Mouse (Mus musculus): Measurements from ENCODE around the gene Hnf1b. TPM values are rescaled to one million over a fixed set of nuclear protein-coding genes. Genes with fewer than 3 reads are reported as not detected.

Gene Hnf1b
- polyA plus RNA-seq, 1 experiment: 26.8 TPM

DNA sequence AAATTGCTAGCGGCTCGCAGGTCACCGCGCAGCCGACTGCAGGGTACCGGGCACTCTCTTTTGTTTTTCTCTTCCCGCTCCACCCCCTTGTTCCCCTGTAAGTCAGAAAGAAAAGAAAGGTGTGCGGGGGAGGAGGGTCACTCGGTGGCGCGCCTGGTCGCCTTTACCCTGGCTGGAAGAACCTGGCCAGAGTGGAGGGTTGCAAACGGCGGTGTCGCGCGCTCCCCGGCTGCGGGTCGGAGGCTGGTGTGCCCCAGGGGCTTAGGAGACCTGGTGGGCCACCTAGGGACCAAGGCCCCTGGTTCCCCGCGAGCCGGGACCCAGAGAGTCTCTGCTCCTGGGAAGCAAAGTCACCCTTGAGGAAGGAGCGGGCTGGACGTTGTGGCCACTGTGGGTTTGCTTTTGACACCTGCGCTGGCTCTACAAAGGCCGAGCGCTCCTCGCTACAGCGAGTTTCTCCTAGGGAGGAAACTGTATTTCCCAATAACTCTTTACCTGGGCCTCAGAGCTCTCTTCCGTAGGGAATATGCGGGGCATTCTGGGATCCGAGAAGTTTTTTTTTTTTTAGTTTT is 3.4 kb downstream of the Hnf1b start:
- DNase-seq (ENCODE audit: low read depth): no peak

DNA sequence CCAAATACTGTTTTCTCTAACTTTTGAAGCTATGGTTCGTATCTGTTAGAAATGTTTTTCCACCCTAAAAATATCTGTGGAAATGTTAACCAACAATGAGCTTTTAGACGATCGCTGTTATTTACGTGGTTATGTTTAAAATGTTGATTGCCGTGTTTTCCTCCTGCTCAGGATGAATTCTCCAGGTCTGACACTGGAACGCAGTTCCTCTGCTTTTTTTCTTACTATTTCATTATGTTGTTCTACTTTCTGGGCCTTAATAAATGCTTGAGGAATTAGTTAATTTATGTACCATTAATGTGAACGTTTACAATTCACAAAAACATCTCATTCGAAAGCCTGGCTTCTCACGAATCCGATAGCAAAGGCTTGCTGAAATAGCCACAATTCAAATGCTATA is 4.2 kb downstream of the Hnf1b start:
- no peak for DNase-seq (ENCODE audit: low read depth)

DNA sequence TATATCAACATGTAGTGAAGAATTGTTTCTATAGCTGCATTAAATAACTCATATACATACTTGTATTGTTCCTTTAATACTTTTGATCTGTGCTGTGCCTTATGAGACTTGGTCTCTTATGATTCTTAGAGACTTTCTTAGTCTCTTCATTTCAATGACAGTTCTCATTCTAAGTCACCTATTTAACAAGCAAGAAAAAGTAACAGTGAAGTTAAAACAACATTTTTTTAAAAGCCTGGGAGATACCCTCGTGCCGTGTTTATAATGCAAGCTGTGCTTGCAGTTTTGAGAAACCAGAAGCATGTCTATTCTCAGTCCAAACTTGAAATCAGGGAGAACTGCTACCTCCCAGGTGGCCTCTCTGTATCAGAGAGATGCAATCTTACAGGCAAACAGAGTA is 4.8 kb downstream of the Hnf1b start:
- no peak for DNase-seq (ENCODE audit: low read depth)

DNA sequence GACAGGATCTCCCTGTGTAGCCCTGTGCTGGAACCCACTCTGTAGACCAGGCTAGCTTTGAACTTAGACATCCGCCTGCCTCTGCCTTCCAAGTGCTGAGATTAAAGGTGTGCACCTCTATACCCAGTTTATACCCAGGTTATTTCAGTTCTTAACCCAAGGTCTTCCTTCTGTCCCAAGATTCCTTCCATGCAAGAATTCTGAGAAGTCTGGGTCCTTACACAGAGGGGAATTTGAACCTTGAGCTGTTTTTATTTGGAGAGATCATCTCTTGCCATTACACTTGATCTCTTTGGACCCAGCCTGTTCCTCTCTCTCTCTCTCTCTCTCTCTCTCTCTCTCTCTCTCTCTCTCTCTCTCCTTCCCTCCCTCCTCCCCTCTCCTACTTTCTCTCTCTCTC is 7.4 kb downstream of the Hnf1b start:
- DNase-seq (ENCODE audit: low read depth): no peak

DNA sequence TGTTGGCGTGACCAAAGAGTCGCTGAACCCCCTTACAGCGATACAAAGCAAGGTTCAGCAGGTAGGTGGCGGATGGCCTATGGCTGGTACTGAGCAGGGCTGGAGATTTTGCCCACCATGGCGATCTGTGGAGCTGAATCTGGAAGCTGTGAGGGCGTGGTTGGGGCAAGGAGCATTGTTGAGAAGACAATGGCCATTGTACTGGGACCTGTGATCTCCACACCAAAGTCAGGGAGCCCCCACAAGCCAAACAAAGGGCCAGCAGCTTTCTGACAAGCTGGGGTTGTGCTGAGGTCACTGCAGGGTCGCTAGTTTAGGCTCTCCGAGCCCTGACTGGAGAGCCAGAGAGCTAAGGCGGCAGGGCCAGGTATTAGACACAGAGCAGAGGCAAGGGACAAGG is 15.4 kb downstream of the Hnf1b start:
- DNase-seq (ENCODE audit: low read depth): no peak

DNA sequence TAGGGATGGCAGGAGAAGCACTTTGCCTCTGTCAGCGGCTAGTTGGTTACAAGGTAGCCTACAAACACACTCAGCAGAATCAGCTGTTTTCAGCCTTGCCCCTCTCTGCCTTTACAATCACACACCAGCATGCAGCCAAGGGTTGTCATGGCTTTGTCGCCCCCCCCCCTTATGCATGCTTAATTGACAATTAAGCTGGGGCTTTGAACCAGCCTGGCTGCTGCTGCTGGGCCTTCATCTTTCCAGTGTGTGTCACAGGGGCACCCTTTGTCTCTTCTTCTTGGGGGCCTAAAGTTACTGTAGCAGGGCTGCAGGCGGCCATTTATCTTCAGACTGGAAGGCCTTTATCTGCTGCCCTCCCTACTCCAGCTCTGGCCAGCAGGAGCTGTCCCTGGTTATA is 17.7 kb downstream of the Hnf1b start:
- DNase-seq (ENCODE audit: low read depth): no peak

DNA sequence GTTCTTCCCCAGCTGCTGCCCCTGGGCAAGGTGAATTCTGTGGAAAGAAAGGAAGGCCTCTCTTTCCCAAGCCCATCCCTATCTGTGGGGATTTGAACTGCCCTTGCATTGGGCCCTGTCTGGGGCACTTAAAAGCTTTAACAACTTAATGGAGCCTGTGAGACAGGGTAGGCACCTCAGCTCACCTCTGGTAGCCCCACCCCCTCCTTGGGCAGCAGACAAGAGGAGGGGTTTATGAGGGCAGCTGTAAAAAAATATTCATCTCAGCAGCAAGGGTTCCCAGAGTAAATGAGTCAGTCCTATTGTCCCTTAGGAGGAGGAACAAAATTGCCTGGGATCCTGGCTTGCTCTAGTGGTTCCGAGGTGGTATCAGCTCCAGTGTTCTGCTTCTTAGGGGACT is 19.3 kb downstream of the Hnf1b start:
- no peak for DNase-seq (ENCODE audit: low read depth)

DNA sequence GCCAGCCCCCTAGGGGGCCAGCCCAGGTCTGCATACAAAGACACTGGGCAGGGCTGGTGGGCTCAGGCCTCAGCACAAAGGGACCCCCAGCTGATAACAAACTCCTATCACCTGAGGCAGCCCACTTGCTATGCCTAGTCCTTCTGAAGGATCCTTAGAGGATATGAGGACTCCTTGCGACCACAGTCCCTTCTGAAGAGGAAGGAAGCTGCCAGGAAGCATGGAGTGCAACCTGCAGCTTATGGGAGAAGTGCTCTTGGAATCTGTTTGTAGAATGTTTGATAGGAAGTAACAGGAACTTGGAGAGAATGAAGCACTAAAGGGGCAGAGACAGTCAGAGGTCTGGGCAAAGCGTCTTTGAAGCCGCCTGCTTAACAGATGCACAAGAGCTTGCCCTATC is 19.8 kb downstream of the Hnf1b start:
- no peak for DNase-seq (ENCODE audit: low read depth)

DNA sequence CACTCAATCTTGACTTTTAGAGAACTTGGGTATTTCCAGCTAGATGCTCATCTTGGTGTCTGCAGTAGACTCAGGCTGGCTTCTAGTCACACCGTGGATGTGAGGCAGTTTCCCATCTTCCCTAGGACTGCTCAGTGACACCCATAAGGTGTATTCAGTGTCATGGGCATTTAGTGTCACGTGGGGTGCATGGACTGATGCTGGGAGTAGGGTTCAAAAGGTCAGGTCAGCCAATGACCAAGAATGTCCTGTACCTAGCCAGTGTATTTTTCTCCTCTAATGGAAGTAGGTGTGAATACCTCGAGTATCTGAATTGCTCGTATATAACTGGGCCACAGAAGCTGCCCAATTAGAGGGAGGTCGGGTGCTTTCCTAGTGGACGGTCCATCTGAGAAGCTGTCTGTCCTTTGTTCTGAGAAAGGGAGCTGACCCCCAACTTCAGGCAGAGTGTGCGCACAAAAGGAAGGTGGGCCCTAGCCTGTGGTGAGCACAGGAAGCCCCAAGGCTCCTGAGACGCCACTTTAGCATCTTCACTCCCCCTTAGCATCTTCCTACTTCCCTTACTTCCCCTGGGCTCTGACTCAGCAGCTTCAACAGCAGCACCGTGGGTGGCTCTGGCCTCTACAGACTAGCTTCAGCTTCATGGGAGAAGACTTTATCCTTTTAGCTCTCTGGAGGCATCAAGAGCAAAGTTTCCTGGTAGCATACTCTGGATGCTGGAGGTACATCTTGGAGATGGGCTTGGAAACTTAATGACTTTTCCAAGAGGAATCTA is 22.1 kb downstream of the Hnf1b start:
- DNase-seq (ENCODE audit: low read depth): no peak

DNA sequence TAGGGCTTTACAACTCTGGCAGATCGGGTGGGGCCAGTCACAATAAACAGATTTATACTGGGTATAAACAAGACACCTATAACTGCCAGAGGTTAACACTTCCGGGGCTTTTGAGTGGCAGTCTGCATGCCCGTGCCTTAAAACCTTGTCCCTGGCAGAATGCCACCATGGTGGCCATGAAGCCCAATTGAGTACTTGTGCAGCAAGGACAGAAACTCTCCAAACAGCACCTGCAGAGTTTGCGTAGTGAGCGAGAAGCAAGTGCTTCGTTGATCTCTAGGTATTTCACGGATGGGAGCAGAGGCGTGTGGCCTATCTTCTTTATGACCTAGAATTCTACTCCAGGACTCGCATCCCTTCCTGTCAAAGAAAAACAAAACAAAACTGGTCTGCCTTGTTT is 23.6 kb downstream of the Hnf1b start:
- no peak for DNase-seq (ENCODE audit: low read depth)

DNA sequence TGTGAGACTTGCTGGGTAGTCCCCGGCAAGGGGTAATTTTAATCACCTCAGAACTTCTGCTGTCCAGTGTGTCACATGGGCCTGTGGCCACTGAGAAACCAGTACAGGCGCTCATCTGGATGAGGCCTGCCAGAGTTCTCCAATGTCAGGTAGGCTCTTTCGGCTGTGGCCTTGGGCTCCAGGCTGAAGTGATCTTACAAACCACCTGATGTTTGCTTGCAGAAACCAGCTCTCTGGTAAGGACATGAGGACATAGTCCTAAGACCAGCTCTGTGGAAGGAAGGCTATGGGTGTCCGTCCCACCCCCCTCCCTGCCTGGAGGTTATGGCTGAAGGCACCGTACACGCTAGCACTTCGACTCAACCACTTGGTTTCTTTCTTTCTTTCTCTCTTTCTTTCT is 26.8 kb downstream of the Hnf1b start:
- no peak for DNase-seq (ENCODE audit: low read depth)

DNA sequence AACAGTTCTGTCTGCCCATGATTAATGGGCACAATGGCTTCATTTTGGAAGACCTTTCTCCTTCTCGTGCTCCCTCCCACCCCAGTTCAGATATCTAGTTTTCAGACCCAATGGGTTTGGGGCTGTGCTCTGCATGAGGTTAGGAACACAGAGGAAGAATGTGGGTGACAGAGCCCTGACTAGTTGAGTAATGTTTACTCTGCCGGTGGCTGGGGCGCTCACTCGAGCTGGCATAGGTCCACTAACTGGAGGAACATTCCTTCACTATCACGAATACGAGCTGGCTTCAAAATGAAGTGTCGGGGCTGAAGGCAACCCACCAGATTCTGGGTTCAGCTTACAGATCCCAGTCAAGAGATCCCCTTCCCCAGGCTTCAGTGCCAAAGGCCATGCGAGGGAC is 27.9 kb downstream of the Hnf1b start:
- DNase-seq (ENCODE audit: low read depth): no peak

DNA sequence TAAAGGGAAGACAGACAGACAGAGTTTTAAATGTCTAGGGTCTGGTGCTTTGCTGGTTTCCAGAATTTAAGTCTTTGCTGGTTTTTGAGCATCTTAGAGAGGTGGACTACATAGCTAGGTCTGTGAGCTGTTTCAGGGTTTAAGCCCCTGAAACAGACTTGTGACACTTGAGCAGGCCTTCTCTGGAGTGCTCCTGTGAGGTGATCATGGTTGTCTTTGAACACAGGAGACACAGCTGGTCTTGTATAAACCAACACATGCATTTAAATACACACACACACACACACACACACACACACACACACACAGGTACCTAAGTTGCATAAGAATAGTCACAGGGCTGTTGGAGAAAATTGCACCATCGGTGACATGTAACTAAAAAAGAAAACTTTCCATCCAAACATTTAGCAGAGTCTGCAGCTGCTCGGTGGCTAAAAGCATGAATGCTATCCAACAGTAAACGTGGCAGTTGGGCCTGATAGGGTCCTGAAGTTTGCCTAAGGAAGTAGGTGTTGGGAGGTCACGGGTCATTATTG is 28.6 kb downstream of the Hnf1b start:
- no peak for DNase-seq (ENCODE audit: low read depth)

DNA sequence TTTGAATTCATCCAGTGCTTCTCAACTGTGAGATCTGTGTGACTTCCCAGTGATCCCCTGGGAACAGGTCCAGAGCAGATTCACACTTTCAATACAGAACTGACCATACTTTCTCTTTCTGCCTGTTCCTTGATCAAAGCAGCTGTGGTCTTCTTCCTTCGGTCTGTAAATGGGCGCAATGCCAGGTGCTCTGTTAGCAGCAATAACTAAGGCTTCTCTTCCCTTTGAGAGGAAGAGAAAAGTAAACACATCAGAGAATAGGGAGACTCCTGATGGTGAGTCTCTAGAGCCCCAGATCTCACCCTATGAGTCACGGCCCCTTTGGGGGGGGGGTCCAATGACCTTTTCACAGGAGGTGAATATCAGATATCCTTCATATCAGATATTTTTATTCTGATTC is 29.3 kb downstream of the Hnf1b start:
- DNase-seq (ENCODE audit: low read depth): no peak

DNA sequence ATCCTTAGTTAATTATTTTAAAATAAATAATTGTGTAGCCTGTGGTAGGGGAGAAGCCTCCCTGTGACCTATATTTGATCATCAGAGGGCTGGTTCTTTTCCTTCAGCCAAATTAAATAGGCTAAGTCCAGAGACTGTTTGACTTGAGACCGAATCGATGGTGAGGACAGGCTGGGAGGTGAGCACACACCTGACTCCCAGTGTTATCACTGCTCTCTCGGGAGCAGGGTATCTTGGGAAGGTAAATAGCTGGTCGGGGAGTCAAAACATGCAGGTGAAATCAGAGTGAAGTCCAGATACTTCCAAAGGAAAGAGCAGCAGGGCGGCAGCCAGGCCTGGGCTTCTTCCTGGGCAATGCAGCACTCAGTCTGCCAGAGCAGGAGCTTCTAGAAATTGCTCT is 31.6 kb downstream of the Hnf1b start:
- no peak for DNase-seq (ENCODE audit: low read depth)

DNA sequence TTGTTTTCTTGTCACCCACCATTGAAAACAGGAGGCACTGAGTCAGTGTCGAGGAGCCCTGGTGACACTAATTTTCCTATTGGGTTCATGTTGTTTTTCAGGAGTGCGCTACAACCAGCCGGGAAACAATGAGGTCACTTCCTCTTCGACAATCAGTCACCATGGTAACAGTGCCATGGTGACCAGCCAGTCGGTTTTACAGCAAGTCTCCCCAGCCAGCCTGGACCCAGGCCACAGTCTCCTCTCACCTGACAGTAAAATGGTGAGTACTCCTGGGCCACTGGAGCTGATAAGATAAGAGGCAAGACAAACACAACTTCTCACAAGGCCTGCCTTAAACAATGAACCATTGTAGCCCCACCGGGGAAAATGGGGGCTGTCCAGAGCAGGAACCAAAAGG is 32.7 kb downstream of the Hnf1b start:
- no peak for DNase-seq (ENCODE audit: low read depth)

DNA sequence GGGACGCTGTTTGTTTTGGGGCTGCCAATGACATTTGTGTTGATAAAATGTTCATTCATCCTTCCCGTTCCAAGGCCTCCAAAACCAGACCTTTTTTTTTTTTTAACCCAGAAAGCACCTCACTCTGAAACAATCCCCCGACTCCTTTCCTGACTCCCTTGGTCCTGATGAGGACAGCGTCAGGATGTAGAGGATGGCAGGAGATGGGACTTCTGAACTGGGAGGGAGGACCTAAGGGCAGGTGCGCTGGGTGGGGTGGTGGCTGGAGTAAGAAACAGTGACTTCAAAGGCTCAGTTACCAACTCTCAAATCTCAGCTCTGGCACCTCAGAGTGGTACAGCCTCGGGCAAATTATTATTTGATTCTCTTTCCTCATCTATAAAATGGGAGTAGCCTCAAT is 33.2 kb downstream of the Hnf1b start:
- no peak for DNase-seq (ENCODE audit: low read depth)

DNA sequence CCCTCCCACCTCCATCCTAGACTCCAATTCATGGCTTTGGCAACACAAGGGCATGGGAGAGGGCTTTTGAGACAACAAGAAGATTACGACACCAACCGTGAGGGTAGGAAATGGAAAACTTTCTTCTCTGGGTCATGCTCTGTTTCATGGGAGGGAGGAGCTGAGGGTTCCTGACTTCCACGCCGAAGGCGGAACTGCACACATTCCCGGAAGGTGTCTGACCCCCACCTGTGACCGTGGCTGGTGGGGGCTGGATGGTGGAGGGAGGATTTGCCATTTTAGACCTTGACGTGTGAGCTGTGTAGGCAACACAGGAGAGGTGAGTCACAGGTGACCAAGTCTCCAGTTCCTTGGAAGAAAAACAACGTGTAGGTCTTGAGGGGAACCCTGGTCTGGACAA is 33.9 kb downstream of the Hnf1b start:
- no peak for DNase-seq (ENCODE audit: low read depth)

DNA sequence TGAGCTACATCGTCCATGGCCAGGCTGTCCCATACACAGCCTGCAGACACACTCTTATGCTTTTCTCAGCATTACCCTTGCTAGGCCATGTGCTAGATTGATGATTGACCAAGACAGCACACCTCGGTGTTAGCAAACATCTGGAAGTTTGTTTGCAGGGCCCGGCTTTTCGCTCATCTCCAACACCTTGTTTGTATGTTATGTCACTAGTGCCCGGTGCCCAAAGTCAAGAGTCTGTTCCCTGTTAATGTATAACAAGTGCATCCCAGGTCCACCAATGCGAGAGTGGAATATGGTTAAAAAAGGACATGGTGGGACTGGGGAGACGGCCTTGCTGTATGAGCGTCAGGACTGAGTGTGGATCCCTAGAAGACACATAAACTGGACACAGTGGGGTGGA is 35.3 kb downstream of the Hnf1b start:
- DNase-seq (ENCODE audit: low read depth): no peak

DNA sequence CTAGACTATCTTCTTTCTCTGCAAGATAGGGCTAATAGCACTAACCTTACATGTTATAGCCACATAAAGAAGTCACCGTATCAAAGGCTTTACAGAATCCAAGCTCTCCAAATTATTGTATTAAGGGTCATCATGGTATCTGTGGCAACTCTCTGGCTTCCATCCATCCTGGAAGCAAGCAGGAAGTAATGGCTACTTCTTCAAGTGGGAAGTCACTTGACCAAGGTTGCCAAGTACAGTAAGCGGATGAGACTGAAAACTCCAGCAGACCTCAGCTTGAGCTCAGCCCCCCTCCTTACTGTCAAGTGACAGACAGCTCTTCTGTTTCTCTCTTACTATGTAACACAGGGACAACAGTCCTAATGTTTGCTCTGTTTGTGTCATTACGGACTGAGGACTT is 36.9 kb downstream of the Hnf1b start:
- no peak for DNase-seq (ENCODE audit: low read depth)

DNA sequence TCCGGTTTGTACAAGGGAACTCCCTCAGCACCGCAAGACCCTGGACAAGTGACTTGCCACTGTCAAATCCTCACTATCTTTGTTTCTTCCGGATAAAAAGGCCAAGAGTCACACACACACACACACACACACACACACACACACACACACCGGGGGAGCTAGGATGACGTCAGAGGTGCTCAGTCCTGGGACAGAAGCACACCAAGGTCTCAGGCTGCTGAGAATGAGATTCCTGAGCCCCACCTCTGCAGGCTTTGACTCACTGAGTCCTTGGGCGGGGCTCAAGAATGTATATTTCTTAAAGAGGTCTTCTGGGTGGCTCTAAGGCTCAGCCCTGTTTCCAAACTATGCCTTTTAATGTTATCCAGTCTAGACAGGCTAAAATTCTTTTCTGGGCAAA is 41.5 kb downstream of the Hnf1b start:
- no peak for DNase-seq (ENCODE audit: low read depth)

DNA sequence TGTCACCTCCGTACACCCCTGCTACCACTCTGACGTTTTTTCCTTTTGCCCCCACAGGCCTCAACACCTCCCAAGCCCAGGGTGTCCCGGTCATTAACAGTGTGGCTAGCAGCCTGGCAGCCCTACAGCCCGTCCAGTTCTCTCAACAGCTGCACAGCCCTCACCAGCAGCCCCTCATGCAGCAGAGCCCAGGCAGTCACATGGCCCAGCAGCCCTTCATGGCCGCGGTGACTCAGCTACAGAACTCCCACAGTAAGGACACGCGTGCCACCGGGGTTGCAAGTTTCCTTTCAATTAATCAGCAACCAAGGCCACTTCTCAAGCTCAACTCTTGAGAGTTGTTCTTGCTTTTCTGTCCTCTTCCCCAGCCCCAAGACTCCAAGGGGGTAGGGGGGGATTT is 43.5 kb downstream of the Hnf1b start:
- DNase-seq (ENCODE audit: low read depth): no peak
